18 mouse cellular contexts compared by ENCODE assay signal in the genomic region with DNA sequence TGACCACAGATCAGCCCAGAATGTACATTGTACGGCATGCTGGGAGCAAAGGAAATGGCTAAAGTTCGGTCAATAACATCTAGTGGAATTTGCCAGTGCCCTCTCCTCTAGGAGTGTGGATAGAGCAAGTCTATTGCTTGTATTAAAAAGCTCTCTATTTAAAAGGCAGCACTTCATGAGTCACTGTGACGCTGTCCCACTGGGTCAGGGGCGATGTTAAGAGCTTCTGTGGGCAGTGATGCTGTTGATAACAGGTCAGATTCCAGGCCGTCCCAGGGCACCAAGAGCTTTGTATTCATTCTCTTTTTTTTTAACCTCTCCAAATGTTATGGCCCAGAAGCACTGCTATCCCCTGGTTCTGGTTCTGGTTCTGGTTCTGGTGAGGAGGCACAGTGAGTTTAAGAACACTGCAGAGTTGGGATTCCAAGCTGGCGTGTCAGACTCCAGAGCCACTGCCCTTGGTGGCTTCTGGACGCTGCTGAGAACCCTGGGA. TPM values are rescaled to one million over a fixed set of nuclear protein-coding genes. Genes with fewer than 3 reads are reported as not detected.
A peak's percentile ranks its signal among the peaks of the same experiment; 100 is the strongest.
DNase-seq lines count a peak whose midpoint lies in the region; ATAC-seq lines count a peak whose summit lies in the region.
"Had no signal": no experiment of that assay in that cellular context is flagged by ENCODE, and none has a peak within 500 bp of the region (broad histone marks: within the 10 kb centered on the region; RNA-seq: fewer than 3 reads in every experiment).

No protein-coding gene starts in this region.

- H3K4me2 ChIP-seq in heart, embryonic 12.5 days = no peak overlapping the region
- H3K4me2 ChIP-seq in kidney, embryonic 16.5 days (replicated peaks; ENCODE audit: low read depth, low read length) = no peak overlapping the region
- H3K4me2 ChIP-seq: liver, embryonic 15.5 days had no signal

- no peak for ATAC-seq in heart, embryonic 12.5 days (ENCODE audit: insufficient number of reproducible peaks, low FRiP score)
- no peak for ATAC-seq in kidney, embryonic 16.5 days (ENCODE audit: low FRiP score, low TSS enrichment)
- ATAC-seq: inflammation-experienced regulatory T-cells, adult 6 months had no signal

- DNase-seq in heart, postnatal 36 days = no peak
- DNase-seq in kidney, adult 18-20 months = no peak
- peak; percentile 63 for DNase-seq in 3T3-L1 (ENCODE audit: low read depth, low spot score)
- DNase-seq in Muller cell, postnatal 12 days (ENCODE audit: inconsistent ontology term) = peak; percentile 56
- DNase-seq in left cerebral cortex, postnatal 14 days (ENCODE audit: low spot score in 2 of 2) = no peak
- DNase-seq: cerebellum, postnatal 25 days; gastrocnemius, postnatal 25 days; right cerebral cortex, postnatal 25 days; thymus, postnatal 25 days had no signal

- H3K27ac ChIP-seq in heart, embryonic 12.5 days (ENCODE audit: poor library complexity, severe bottlenecking) = peak overlapping the region; percentile 76
- H3K27ac ChIP-seq in kidney, embryonic 16.5 days (ENCODE audit: low read length) = peak overlapping the region; percentile 2
- H3K27ac ChIP-seq: liver, embryonic 15.5 days had no signal

- intact Hi-C loops in heart, postnatal 36 days (cut with DNase I) = no loop called here
- intact Hi-C loops in left cerebral cortex, postnatal 14 days (cut with DNase I) = no loop called here

- H3K9me3 ChIP-seq in heart, embryonic 12.5 days (replicated peaks) = no peaks in the 10 kb centered on the region
- no peaks in the 10 kb centered on the region for H3K9me3 ChIP-seq in kidney, embryonic 16.5 days (ENCODE audit: low read length)
- H3K9me3 ChIP-seq: liver, embryonic 15.5 days; megakaryocyte, embryonic 14.5 days had no signal

- H3K27me3 ChIP-seq in heart, embryonic 12.5 days (replicated peaks) = no peaks in the 10 kb centered on the region
- H3K27me3 ChIP-seq in kidney, embryonic 16.5 days (ENCODE audit: insufficient read depth, low read length) = no peaks in the 10 kb centered on the region
- H3K27me3 ChIP-seq: liver, embryonic 15.5 days; megakaryocyte, embryonic 14.5 days had no signal

- 49% methylated on average over 7 of the region's 7 CpGs for WGBS in heart, embryonic 12.5 days
- WGBS in kidney, embryonic 16.5 days = 67% methylated on average over 7 of the region's 7 CpGs

- peaks cover 37% of the 10 kb centered on the region for H3K4me1 ChIP-seq in heart, embryonic 12.5 days (replicated peaks)
- no peaks in the 10 kb centered on the region for H3K4me1 ChIP-seq in kidney, embryonic 16.5 days (ENCODE audit: insufficient read depth, low read length)
- H3K4me1 ChIP-seq: liver, embryonic 15.5 days had no signal

- no peak overlapping the region; the same call in 1 of the 2 replicates for H3K9ac ChIP-seq in heart, embryonic 12.5 days
- H3K9ac ChIP-seq in kidney, embryonic 16.5 days (replicated peaks; ENCODE audit: low read length) = no peak overlapping the region
- H3K9ac ChIP-seq: liver, embryonic 15.5 days had no signal

- H3K36me3 ChIP-seq in heart, embryonic 12.5 days = peaks cover 82% of the 10 kb centered on the region
- peaks cover 48% of the 10 kb centered on the region; the same call in 1 of the 2 replicates for H3K36me3 ChIP-seq in kidney, embryonic 16.5 days (ENCODE audit: insufficient read depth, low read length)
- H3K36me3 ChIP-seq: liver, embryonic 15.5 days had no signal

- no peak overlapping the region for H3K4me3 ChIP-seq in heart, embryonic 12.5 days
- no peak overlapping the region for H3K4me3 ChIP-seq in kidney, embryonic 16.5 days (ENCODE audit: low read length)
- H3K4me3 ChIP-seq: liver, embryonic 15.5 days; megakaryocyte, embryonic 14.5 days had no signal

RNA-seq across cellular contexts. Expression of a gene that starts 17.5 kb away (rescaled TPM):
- 0.15 and 0.18 TPM in 2 replicates for polyA plus RNA-seq in heart, embryonic 12.5 days (2016; fragmentation: Nextera tagmentation; extraction: Ambion mirVana)
- not detected for total RNA-seq in heart, postnatal 36 days (2021)
- polyA plus RNA-seq in kidney, embryonic 16.5 days (2015; fragmentation: Nextera tagmentation; extraction: Ambion mirVana) = 0.17 TPM in 1 of 2 replicates, not detected in the other
- under 1 TPM; 0.15 to 0.42 TPM for total RNA-seq in left cerebral cortex, postnatal 14 days (2021)
- total RNA-seq: adrenal gland, adult 18-20 months; CH12.LX had no signal
- polyA plus RNA-seq: embryonic facial prominence, embryonic 11.5 days; limb, embryonic 11.5 days; liver, embryonic 15.5 days had no signal

Comparison
In these comparisons a context has a peak if more than half of its experiments do, and no peak if none do; other contexts are left out.
1. DNase-seq: peak in 3T3-L1 (single experiment) and Muller cell, postnatal 12 days (single experiment); none in heart, postnatal 36 days (0 of 2), kidney, adult 18-20 months (single experiment) and left cerebral cortex, postnatal 14 days (0 of 2).